Mouse (Mus musculus): Measurements from ENCODE around the gene Cntnap2.

GRCm38 (mm10) chr6:47284794-47285193 lies 2225.6 kb downstream of the Cntnap2 start:
- TF ChIP-seq CTCF (IDR thresholded peaks at IDR 0.05; ENCODE audit: low read depth) (0 out of 2 replicates have a peak, but pooled peaks have one; percentile 6), EP300 (IDR thresholded peaks at IDR 0.05; ENCODE audit: low read depth) (no peak)
